Mouse (Mus musculus) limb, embryonic 12.5 days (tissue): Measurements from ENCODE around the gene Tjp1. TPM values are rescaled to one million over a fixed set of nuclear protein-coding genes. Genes with fewer than 3 reads are reported as not detected.

Experiments
- ATAC-seq: fragments of 200-750 bp; cut with Nextera tagmentation; 2 replicates; pipeline ENCODE4 v1.8.0; 2017; ENCODE audit warnings: low read depth, moderate TSS enrichment; ENCODE audit not compliant: insufficient number of reproducible peaks, insufficient read depth, low FRiP score, low TSS enrichment
- H3K27ac ChIP-seq: fragments of 300-500 bp; sonication (generic); 2 replicates; pipeline ENCODE4 v1.5.1; 2016; ENCODE audit warnings: mild to moderate bottlenecking, moderate library complexity
- H3K27me3 ChIP-seq: fragments of 300-500 bp; sonication (generic); 2 replicates; pipeline ENCODE4 v1.6.1; 2016; ENCODE audit warnings: mild to moderate bottlenecking, moderate library complexity
- H3K36me3 ChIP-seq: fragments of 300-500 bp; sonication (generic); 2 replicates; pipeline ENCODE4 v1.6.1; 2016; ENCODE audit warnings: mild to moderate bottlenecking, moderate library complexity
- H3K4me1 ChIP-seq: fragments of 300-500 bp; sonication (generic); replicated peaks from 2 replicates; pipeline ENCODE4 v1.6.1; 2016
- H3K4me2 ChIP-seq: fragments of 300-500 bp; sonication (generic); 2 replicates; pipeline ENCODE4 v1.6.1; 2016; ENCODE audit warnings: mild to moderate bottlenecking, moderate library complexity
- H3K4me3 ChIP-seq: fragments of 300-500 bp; sonication (generic); replicated peaks from 2 replicates; pipeline ENCODE4 v1.5.1; 2016; ENCODE audit warnings: mild to moderate bottlenecking
- H3K9ac ChIP-seq: fragments of 300-500 bp; sonication (generic); replicated peaks from 2 replicates; pipeline ENCODE4 v1.6.1; 2016; ENCODE audit warnings: mild to moderate bottlenecking, moderate library complexity
- H3K9me3 ChIP-seq: fragments of 300-500 bp; sonication (generic); 2 replicates; pipeline ENCODE4 v1.6.1; 2016; ENCODE audit warnings: mild to moderate bottlenecking, moderate library complexity
- WGBS: fragments of 180-500 bp; shearing (Covaris S2); methylation state at CpG from one replicate; pipeline ENCODE4 v1.1.7; 2016; 5-methylcytosine and 5-hydroxymethylcytosine counted together
- polyA plus RNA-seq: library from polyadenylated mRNA; unstranded; fragments of >200 nt; fragmentation: Nextera tagmentation; extraction: Ambion mirVana; gene quantifications from 2 replicates; pipeline ENCODE4 v1.2.1, GENCODE M21; 2016

Tjp1 gene
- polyA plus RNA-seq, 1 experiment from 2014 or later: 25.6 TPM

DNA sequence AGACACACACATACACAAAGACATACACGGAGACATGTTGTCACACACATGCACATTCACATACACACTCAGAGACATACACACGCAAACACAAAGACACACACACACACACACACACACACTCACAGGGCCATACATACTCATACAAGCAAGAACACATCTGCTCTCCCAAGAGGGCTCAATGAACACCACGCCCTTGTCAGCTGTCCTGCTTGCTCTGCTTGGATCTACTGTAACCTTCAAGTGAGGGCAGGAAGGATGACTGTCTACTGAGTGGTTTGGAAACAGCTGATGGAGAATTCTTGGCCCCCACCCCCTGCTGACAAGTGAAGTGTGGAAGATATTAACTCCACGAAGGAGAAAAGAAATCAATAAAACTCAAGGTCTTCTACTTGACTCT is 64.1 kb downstream of the Tjp1 start:
- no peak for ATAC-seq
- H3K4me3 ChIP-seq: no peak overlapping the region
- WGBS: 78% methylated on average over 4 of the region's 4 CpGs

DNA sequence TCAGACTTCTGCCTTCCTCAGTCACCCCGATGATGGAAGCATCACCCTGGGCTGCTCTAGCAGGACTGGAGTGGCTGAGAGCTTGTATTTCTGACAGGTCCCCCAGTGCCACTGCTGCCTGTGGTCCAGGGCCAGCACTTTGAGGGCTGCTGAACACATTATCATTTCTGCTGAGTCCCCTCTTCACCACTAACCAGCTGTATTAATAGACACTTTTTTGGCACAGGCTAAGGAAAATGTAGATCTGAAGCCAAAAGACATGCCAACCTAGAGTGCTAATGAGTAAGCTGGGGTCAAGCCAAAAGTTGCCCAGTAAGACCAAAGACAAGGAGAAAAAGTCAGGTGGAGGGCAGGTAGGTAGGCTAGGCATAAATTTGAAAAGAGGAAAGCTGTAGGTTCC is 66.2 kb downstream of the Tjp1 start:
- no peak overlapping the region for H3K4me3 ChIP-seq
- H3K4me1 ChIP-seq: no peaks in the 10 kb centered on the region
- 95% methylated on average over 1 of the region's 1 CpGs for WGBS
- H3K9me3 ChIP-seq: no peaks in the 10 kb centered on the region
- H3K27ac ChIP-seq: no peak overlapping the region
- H3K27me3 ChIP-seq: no peaks in the 10 kb centered on the region
- no peak for ATAC-seq
- no peak overlapping the region for H3K4me2 ChIP-seq
- no peaks in the 10 kb centered on the region for H3K36me3 ChIP-seq
- H3K9ac ChIP-seq: no peak overlapping the region

More for the DNA sequence above, 64.1 kb downstream of the Tjp1 start:
- Histone ChIP-seq H3K36me3 (no peaks in the 10 kb centered on the region), H3K9ac (no peak overlapping the region), H3K9me3 (no peaks in the 10 kb centered on the region), H3K4me1 (no peaks in the 10 kb centered on the region), H3K27ac (no peak overlapping the region), H3K4me2 (no peak overlapping the region), H3K27me3 (no peaks in the 10 kb centered on the region)

DNA sequence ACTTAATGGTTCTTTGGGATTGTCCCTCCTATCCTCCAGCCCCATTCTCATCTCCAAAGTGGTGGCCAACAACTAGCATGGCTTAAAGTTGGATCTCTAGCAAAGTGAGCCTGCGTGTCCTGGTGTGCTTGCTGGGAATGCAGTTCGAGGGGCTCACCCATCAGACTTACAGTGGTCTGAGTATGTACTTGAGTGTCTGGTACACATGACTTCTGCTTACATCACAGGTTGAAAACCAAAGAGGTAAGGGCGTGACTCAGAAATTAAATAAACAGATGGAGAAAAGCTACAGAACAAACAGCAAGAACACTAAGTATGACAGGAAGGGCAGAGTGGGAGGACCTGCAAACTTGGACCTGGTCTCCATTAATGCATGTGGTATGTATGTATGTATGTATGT is 67.4 kb downstream of the Tjp1 start:
- no peak for ATAC-seq
- H3K9ac ChIP-seq: no peak overlapping the region
- H3K4me3 ChIP-seq: no peak overlapping the region
- no peaks in the 10 kb centered on the region for H3K9me3 ChIP-seq
- H3K27me3 ChIP-seq: no peaks in the 10 kb centered on the region
- 90% methylated on average over 3 of the region's 3 CpGs for WGBS
- H3K4me2 ChIP-seq: no peak overlapping the region
- H3K27ac ChIP-seq: no peak overlapping the region
- H3K4me1 ChIP-seq: no peaks in the 10 kb centered on the region
- H3K36me3 ChIP-seq: no peaks in the 10 kb centered on the region

DNA sequence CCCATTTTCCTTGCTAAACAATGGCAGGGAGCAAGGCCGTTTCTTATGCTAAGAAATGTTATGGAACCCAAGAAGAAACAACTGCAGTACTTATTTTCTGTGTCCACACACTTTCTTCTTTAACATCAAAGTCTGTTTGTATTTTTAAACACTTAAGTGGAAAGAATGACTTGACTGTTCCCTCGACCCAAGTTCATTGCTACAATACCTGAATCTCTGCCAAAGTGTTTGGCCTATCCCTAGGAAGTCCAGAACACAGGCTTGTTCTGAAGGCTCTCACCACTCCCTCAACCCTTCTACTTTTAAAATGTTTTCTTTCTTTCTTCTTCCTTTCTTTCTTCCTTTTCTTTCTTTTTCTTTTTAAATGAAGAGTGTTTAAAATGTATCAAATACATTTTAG is 71.5 kb downstream of the Tjp1 start:
- no peak overlapping the region for H3K4me3 ChIP-seq
- 49% methylated on average over 2 of the region's 2 CpGs for WGBS
- no peaks in the 10 kb centered on the region for H3K4me1 ChIP-seq
- H3K4me2 ChIP-seq: no peak overlapping the region
- no peaks in the 10 kb centered on the region for H3K27me3 ChIP-seq
- no peaks in the 10 kb centered on the region for H3K9me3 ChIP-seq
- no peak overlapping the region for H3K27ac ChIP-seq
- ATAC-seq: no peak
- no peaks in the 10 kb centered on the region for H3K36me3 ChIP-seq
- H3K9ac ChIP-seq: no peak overlapping the region

DNA sequence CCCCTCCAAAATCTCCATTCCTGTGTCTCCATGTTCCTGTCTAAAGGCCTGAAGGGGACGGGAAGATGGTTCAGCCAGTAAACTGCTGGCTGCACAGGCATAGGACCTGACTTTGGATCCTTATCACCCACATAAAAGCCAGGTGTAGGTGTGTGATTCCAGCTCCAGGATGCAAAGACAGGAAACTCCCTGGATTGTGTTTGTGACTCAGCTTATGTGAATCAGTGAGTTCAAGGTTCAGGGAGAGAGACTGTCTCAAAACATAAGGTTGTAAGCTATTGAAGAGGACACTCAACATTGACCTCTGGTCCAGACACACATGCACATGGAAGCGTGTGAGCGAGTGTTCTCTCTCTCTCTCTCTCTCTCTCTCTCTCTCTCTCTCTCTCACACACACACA is 72.4 kb downstream of the Tjp1 start:
- Histone ChIP-seq H3K36me3 (no peaks in the 10 kb centered on the region), H3K9ac (no peak overlapping the region), H3K27me3 (no peaks in the 10 kb centered on the region), H3K9me3 (no peaks in the 10 kb centered on the region), H3K4me2 (no peak overlapping the region), H3K4me3 (no peak overlapping the region), H3K27ac (no peak overlapping the region), H3K4me1 (no peaks in the 10 kb centered on the region)
- WGBS: 85% methylated on average over 3 of the region's 3 CpGs
- no peak for ATAC-seq

- no peaks in the 10 kb centered on the region for H3K36me3 ChIP-seq
- no peak overlapping the region for H3K9ac ChIP-seq
- no peak overlapping the region for H3K4me3 ChIP-seq
- no peaks in the 10 kb centered on the region for H3K27me3 ChIP-seq
- 28% methylated on average over 3 of the region's 3 CpGs for WGBS
- no peak overlapping the region for H3K27ac ChIP-seq
- no peaks in the 10 kb centered on the region for H3K4me1 ChIP-seq
- H3K9me3 ChIP-seq: no peaks in the 10 kb centered on the region
- H3K4me2 ChIP-seq: no peak overlapping the region
- ATAC-seq: no peak
Measured at GRCm38 (mm10) chr7:65454269-65454668, 73.3 kb downstream of the Tjp1 start.

DNA sequence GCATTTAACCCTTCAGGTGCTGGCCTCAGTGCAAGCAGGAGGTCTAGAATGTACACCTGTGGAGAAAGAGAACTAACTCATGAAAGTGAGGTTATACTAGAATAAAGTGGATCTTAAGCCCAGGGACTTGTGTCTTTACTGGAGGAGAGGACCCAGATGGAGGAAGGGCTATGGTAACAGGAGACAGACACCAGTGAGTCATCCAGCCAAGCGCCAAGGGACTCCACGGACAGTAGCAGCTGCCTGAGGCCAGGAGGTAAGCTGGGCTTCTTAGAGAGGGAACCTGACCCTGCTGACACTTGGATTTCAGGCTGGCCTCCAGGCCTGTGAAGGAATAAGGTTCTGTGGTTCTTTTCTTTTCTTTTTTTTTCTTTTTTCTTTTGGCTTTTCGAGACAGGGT is 75.3 kb downstream of the Tjp1 start:
- Histone ChIP-seq H3K36me3 (no peaks in the 10 kb centered on the region), H3K27ac (no peak overlapping the region), H3K4me1 (no peaks in the 10 kb centered on the region), H3K9ac (no peak overlapping the region), H3K4me2 (no peak overlapping the region), H3K4me3 (no peak overlapping the region), H3K27me3 (no peaks in the 10 kb centered on the region), H3K9me3 (0 out of 2 replicates have a peak, but pooled peaks cover 3% of the 10 kb centered on the region)
- 87% methylated on average over 3 of the region's 3 CpGs for WGBS
- ATAC-seq: no peak

- H3K27ac ChIP-seq: no peak overlapping the region
- no peak overlapping the region for H3K4me2 ChIP-seq
- no peak overlapping the region for H3K4me3 ChIP-seq
- peaks cover 8% of the 10 kb centered on the region; the same call in 1 of the 2 replicates for H3K9me3 ChIP-seq
- H3K27me3 ChIP-seq: no peaks in the 10 kb centered on the region
- no peak overlapping the region for H3K9ac ChIP-seq
- H3K4me1 ChIP-seq: no peaks in the 10 kb centered on the region
- 48% methylated on average over 5 of the region's 5 CpGs for whole genome bisulfite sequencing
- no peak for ATAC-seq
- H3K36me3 ChIP-seq: no peaks in the 10 kb centered on the region
Measured at GRCm38 (mm10) chr7:65450158-65450557, 77.4 kb downstream of the Tjp1 start.

DNA sequence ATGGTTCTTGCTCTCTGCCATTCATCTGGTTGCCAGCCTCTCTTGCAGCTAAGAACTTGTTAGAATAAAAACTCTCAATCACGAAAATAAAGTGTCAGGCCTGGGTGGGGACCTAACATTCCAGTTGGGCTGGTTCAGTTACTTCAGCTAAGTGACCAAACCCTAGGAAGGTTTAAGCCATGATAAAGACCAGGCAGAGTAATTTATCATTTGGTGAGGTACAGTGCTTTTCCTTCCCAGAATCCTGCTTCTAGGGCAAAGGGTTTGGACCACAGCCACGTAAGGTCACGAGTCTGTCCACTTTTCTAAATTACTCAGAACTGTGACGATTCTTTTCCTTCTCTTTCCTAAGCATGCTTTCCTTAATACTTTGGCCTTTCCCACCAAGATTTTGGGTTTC is 86.1 kb downstream of the Tjp1 start:
- Histone ChIP-seq H3K4me3 (no peak overlapping the region), H3K9me3 (no peaks in the 10 kb centered on the region), H3K27me3 (no peaks in the 10 kb centered on the region), H3K4me1 (no peaks in the 10 kb centered on the region), H3K4me2 (no peak overlapping the region), H3K9ac (no peak overlapping the region), H3K27ac (no peak overlapping the region), H3K36me3 (no peaks in the 10 kb centered on the region)
- 87% methylated on average over 4 of the region's 4 CpGs for WGBS
- ATAC-seq: no peak

GRCm38 (mm10) chr7:65439518-65439917 is 88.1 kb downstream of the Tjp1 start:
- no peaks in the 10 kb centered on the region for H3K27me3 ChIP-seq
- H3K4me3 ChIP-seq: no peak overlapping the region
- H3K9me3 ChIP-seq: no peaks in the 10 kb centered on the region
- H3K36me3 ChIP-seq: no peaks in the 10 kb centered on the region
- WGBS: 67% methylated on average over 8 of the region's 8 CpGs
- no peak for ATAC-seq
- no peak overlapping the region for H3K27ac ChIP-seq
- no peaks in the 10 kb centered on the region for H3K4me1 ChIP-seq
- no peak overlapping the region for H3K4me2 ChIP-seq
- no peak overlapping the region for H3K9ac ChIP-seq

GRCm38 (mm10) chr7:65438146-65438545 is 89.4 kb downstream of the Tjp1 start:
- H3K27ac ChIP-seq: no peak overlapping the region
- no peaks in the 10 kb centered on the region for H3K9me3 ChIP-seq
- H3K9ac ChIP-seq: no peak overlapping the region
- no peak overlapping the region for H3K4me3 ChIP-seq
- 84% methylated on average over 5 of the region's 5 CpGs for WGBS
- no peak for ATAC-seq
- no peaks in the 10 kb centered on the region for H3K27me3 ChIP-seq
- H3K4me2 ChIP-seq: no peak overlapping the region
- no peaks in the 10 kb centered on the region for H3K4me1 ChIP-seq
- H3K36me3 ChIP-seq: no peaks in the 10 kb centered on the region

GRCm38 (mm10) chr7:65436921-65437320 is 90.7 kb downstream of the Tjp1 start:
- 85% methylated on average over 3 of the region's 3 CpGs for WGBS
- H3K9ac ChIP-seq: no peak overlapping the region
- H3K4me2 ChIP-seq: no peak overlapping the region
- H3K4me3 ChIP-seq: no peak overlapping the region
- H3K27ac ChIP-seq: no peak overlapping the region
- H3K4me1 ChIP-seq: peaks cover under 1% of the 10 kb centered on the region; the same call in 1 of the 2 replicates
- no peak for ATAC-seq
- no peaks in the 10 kb centered on the region for H3K9me3 ChIP-seq
- no peaks in the 10 kb centered on the region for H3K36me3 ChIP-seq
- H3K27me3 ChIP-seq: no peaks in the 10 kb centered on the region
